Mouse (Mus musculus) R1 (cell line): ENCODE data around the gene Klf3.

Source experiments
- DNase-seq: peaks from one replicate; pipeline ENCODE4 v3.0.0-alpha.2; 2018; ENCODE audit warnings: low read depth, low spot score

Gene Klf3

DNA sequence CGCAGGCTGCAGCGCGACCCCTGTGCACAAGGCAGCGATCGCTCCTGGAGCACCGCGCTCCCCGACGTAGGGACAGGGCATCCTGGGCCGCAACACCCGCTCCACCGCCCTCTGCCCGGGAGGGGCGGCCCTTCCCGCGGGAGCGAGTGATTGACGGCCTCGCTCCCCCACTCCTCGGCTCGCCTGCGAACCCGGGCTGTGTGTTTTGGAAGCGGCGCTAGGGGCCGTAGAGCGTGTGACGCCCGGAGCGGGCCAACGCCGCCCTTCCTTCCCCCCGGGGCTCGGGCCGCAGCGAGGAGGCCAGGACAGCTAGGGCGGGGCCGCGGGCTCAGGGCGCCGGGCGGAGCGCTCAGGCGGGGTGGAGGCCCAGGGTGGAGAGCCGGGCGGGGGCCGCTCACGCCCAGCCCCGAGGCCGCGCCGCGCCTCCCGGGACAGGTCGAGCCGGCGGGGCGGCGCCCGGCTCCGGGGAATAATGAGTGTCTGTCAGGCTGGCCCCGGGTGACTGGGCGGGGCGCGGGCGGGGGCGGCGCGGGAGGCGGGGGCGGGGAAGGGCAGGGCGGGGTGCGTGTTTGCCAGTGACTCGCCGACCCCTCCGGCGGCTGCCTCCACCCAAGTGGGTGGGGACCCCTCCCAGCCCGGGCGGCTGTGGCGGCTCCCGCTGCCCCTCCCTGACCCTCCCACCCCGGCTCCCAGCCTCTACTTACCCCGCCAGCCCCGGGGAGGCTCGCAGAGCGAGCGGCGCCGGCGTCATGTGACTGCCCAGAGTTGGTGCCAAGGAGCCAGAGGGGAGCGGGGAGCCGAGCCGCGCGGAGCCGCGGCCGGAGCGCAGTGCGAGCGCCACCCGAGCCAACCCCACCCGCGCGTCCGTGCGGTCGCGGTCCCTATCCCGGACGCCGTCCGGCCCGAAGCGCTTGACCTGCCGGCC is at the start of gene Klf3:
Gene Klf3 (plus strand): TSS at position 594 of the 925 bp plus-strand sequence.
- DNase-seq: peak; percentile 93

DNA sequence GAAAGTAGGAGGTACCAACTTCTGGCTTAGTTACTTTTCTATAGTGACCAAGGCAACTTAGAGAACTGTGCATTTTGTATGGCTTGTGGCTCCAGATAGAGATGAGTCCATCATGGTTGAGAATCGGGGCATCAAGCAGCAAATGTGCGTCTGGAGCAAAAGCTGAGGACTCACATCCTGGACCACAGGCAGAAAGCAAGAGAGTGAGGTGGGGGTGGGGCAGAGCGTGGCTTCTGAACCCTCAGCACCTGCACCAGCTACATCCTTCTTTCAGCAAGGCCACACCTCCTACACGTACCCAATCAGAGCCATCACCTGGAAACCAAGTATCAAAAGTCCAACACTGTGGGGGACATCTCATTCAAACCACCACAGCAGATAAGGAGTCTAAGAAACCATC is 40.9 kb upstream of the Klf3 start:
- DNase-seq: no peak

DNA sequence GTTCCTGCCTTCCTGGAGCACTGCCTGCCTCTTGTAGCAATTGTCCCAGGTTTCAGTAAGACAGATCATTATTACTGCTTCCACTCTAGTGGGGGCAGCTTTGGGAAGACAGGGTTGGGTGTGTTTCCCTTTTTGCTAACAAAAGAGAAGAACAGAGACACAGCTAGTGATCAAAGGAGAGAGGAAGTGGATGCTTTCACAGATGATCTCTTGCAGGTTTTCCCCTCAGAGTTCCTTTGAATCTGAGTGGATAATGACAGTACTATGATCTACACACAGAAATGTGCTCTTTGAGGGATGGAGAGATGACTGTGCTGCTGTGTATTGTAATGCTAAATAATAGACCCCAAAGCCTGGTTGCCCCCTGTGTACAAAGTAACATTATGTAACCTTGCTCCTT is 38.7 kb upstream of the Klf3 start:
- DNase-seq: peak; percentile 33

- DNase-seq: no peak
Observed at GRCm38 (mm10) chr5:64765765-64766164, 37.4 kb upstream of the Klf3 start.

GRCm38 (mm10) chr5:64766626-64767025 is 36.6 kb upstream of the Klf3 start:
- no peak for DNase-seq

- no peak for DNase-seq
Observed at GRCm38 (mm10) chr5:64771619-64772018, 31.6 kb upstream of the Klf3 start.

GRCm38 (mm10) chr5:64778211-64778610 is 25.0 kb upstream of the Klf3 start:
- DNase-seq: no peak

- no peak for DNase-seq
Observed at GRCm38 (mm10) chr5:64779285-64779684, 23.9 kb upstream of the Klf3 start.

GRCm38 (mm10) chr5:64780778-64781177 is 22.4 kb upstream of the Klf3 start:
- peak; percentile 84 for DNase-seq

DNA sequence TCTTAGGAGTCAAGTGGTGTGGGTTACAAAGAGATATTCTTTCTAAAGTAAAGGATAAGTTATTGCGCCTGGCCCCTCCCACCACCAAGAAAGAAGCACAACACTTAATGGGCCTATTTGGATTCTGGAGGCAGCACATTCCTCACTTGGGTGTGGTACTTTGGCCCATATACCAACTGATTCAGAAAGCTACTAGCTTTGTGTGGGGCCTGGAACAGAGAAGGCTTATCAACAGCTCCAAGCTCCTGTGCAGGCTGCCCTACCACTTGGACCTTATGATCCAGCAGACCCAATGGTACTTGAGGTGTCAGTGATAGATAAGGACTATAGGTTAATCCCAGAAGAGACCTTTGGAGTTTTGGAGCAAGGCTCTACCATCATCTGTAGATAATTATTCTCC is 15.0 kb upstream of the Klf3 start:
- peak; percentile 77 for DNase-seq

GRCm38 (mm10) chr5:64798209-64798608 is 5.0 kb upstream of the Klf3 start:
- DNase-seq: no peak

DNA sequence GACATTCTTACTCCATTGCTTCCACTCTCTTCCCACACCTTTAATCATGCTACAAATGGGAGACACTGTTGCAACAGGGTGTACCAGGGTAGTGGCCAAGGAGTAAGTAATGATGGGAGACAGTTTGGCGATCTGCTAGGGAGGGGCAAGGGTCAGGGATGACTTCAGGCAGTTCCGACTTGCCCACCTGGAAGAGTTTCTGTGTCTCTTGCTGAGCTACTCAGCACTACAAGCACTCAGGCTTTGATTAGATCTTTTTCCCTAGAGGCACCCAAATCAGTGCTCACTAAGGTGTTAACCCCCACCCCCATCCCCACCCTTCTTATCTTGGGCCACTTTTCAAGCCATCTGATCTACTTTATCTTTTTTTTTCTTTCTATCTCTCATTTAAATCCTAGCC is 1.6 kb upstream of the Klf3 start:
- no peak for DNase-seq

- DNase-seq: no peak
Observed at GRCm38 (mm10) chr5:64802143-64802542, 1.0 kb upstream of the Klf3 start.

DNA sequence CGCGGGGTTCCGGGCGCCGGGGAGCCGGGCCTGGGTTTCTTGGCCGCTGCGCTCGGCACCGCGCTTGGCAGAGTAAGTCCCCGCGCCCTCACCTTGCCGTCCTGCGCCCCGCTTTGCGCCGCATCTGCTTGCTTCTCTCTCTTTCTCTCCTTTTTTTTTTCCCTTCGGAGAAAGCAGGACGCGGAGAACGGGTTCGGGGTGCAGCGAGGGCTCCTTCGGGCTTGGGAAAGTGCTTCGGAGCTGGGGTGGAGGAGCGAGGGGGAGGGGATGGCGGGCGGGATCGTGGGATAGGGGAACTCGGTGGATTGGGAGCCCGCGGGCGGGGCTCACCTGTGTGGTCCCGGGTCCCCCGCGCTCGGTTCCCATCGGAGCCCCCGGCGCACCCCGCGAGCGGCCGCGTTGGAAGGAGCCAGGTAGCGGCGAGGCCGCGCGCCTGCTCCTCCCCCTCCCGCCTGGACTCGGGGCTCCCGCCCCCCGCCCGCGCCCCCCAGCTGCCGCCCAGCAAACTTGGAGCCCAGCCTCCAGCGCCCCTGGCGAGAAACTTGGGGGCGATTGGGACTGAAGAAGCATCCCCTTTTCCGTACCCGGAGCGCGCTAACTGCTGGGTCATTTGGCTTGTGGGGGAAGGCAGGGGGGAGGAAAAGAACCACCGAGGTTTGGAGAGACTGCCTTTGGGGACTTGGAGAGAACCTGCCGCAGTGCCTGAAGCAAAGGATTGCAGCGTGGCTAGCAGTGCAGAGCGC is 703 bp downstream of the Klf3 start:
- DNase-seq: peak; percentile 78

DNA sequence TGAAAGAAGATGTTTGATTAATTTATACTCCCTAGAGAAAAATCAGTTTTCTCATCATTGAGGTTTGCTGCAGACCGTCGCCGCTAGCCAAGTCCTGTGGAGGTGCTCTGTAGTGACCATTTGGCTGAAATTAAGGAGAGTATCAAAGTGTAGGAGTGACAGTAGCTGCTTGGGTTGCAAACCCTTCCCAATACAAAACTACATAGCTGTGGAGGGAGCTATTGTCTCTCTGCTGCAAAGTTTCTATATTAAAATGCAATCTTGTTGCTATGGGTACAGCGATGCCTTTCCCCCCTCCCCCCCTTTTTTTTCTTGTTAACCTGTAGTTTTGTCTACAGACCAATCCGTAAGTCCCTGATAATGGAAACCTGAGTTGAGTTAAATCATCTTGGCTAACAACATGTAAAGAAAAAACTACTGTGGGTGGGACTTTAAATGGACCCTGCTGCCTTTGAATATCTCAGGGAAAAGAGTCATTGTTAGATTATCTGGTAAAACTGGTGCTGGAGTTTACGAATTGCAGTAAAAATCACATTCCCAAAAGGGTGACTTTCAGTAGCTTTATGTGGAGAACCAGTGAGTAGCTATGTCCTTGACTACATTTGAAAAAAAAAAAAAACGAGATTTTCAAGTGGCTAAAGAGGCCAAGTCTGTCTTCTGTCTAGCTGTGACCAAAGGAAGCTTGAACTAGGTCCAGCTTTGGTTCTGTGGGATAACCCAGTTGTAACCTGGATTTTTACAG is 2.1 kb downstream of the Klf3 start:
- DNase-seq: no peak

- DNase-seq: peak; percentile 98
Observed at GRCm38 (mm10) chr5:64805873-64806505, 2.8 kb downstream of the Klf3 start.

DNA sequence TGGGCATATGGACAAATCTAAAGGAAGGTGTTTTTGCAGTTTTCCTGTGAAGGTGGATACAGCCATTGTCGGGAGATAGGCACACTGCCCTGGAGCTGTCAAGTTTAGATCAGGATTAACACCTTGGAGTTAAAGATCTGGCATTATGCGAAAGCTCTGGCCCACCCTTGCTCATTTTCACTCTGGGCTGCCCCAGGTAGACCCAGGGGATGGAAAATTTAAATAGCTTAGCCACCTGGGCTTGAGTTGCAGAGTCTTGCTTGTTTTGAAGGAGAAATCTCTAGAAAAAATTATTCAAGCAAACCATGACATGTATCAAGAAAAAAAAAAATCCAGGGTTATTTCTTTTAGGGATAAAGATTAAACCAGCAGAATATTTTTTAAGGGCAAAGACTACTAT is 3.4 kb downstream of the Klf3 start:
- no peak for DNase-seq

DNA sequence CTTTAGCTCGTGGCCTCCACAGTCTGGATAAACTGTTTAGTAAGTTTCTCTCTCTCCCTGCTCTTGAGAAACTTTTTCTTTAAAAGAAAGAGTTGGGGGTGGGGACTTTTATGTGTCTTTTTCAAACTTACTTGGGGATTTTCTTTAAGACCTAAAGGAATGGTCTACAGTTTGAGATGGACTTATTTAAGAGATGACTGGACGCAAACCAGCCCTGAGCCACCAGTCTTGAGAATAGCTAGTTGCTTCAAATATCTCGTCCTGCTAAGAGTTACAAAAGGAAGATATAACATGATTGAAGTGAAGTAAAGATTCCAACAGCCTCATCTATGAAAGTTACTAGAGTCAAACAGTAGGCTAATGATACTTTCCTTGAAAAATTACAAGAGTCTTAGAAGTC is 4.0 kb downstream of the Klf3 start:
- no peak for DNase-seq

DNA sequence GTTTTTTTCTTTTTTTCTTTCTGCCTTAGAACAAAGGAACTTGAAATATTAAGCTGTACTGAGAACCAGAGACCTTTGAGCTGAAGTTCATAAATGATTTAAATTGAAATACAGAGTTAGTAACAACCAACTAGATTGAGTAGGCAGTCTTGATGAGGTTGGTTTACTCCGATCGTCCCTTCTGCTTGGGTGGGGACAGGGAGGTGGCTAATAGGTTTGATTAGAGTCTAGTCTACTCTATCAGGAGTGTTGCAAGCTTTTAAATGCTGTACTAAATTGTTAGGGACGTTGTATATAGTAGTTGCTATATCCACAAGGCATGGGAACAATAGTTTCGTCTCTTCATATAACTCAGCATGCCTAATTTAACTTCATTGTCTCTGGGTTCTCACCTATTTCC is 4.4 kb downstream of the Klf3 start:
- no peak for DNase-seq

- DNase-seq: peak; percentile 67
Observed at GRCm38 (mm10) chr5:64808106-64809010, 5.2 kb downstream of the Klf3 start.

DNA sequence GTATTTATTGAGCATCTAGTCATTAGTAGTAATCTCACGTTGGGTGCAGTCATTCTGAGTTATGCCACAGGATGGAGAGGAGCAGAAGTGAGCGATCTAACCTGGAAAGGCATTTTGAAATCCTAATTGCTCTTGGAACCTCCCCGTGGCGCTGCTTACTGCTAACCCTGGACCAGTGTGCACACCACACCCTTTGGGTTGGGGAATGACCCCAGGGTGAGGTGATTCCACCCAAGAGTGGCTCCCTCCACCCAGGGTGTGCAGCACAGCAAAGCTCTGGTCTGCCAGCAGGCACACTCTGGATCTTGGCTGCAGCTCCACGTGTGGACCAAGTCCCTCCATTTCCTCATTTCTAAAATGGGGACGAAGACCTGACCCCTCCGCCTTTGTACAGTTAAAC is 6.1 kb downstream of the Klf3 start:
- peak; percentile 62 for DNase-seq
